Mouse (Mus musculus) cerebellum, adult 2 months (tissue): ENCODE measurements around the gene Cd96.

Experiments used
- CTCF ChIP-seq: fragments of 200-500 bp; IDR thresholded peaks from 2 replicates; pipeline ENCODE4 v1.5.1; 2011; ENCODE audit warnings: low read depth, mild to moderate bottlenecking, control low read depth, low read length, moderate library complexity, borderline replicate concordance; ENCODE audit not compliant: insufficient read depth
- POLR2A ChIP-seq: fragments of 200-500 bp; IDR thresholded peaks from 2 replicates; pipeline ENCODE4 v1.6.1; 2011; ENCODE audit warnings: low read length, control low read depth, borderline replicate concordance; ENCODE audit not compliant: insufficient read depth

- no peak for TF ChIP-seq CTCF
- no peak for TF ChIP-seq POLR2A
These were observed 27.1 kb downstream of the Cd96 start for GRCm38 (mm10) chr16:46092935-46093334.
